Mouse (Mus musculus) neutrophil, adult 59 days (primary cell): Measurements from ENCODE around the gene Slc25a16. TPM values are rescaled to one million over a fixed set of nuclear protein-coding genes. Genes with fewer than 3 reads are reported as not detected.

Experiments
- total RNA-seq, 2 experiments: library from RNA; stranded (reverse); gene quantifications; 1 replicate in 1 of 2; 2 replicates in 1 of 2; pipeline ENCODE4 v1.2.4; 2023

The Slc25a16 gene
- total RNA-seq = 10 to 100 TPM; 16.7 to 16.9 TPM

GRCm38 (mm10) chr10:62919925-62920765 lies at the start of gene Slc25a16:
Gene Slc25a16 (plus strand): TSS chr10:62920633.

GRCm38 (mm10) chr10:62908896-62909295 lies 11.5 kb upstream of the Slc25a16 start, which contains the start of gene Tet1:
Gene Tet1 (minus strand): TSS chr10:62908996.

GRCm38 (mm10) chr10:62946738-62947471 lies 26.5 kb downstream of the Slc25a16 start, which contains the start of gene Dna2:
Gene Dna2 (plus strand): TSS chr10:62947026.

GRCm38 (mm10) chr10:62980039-62980954 lies 59.9 kb downstream of the Slc25a16 start, which contains the start of gene Rufy2:
Gene Rufy2 (plus strand): TSS chr10:62980223.

Other genes with a start within 250 kb of the Slc25a16 start
- gene Stox1, start 194.5 kb upstream of the Slc25a16 start, total RNA-seq = not detected
- gene Ccar1, start 128.3 kb upstream of the Slc25a16 start, total RNA-seq = 10 to 100 TPM; 67.9 to 70.1 TPM
- 1 to 10 TPM; 2.6 to 3.8 TPM for gene Tet1, start 11.6 kb upstream of the Slc25a16 start, total RNA-seq
- 10 to 100 TPM; 44.7 to 64.7 TPM for gene Dna2, start 26.4 kb downstream of the Slc25a16 start, total RNA-seq
- gene Rufy2, start 59.6 kb downstream of the Slc25a16 start, total RNA-seq = 1 to 10 TPM; 5.7 to 7.5 TPM
- gene Hnrnph3, start 103.6 kb downstream of the Slc25a16 start, total RNA-seq = 10 to 100 TPM; 34.0 to 52.3 TPM
- gene Pbld2, start 103.7 kb downstream of the Slc25a16 start, total RNA-seq = under 1 TPM; 0.27 to 0.49 TPM
- gene Pbld1, start 139.5 kb downstream of the Slc25a16 start, total RNA-seq = not detected
- not detected for gene Atoh7, start 179.0 kb downstream of the Slc25a16 start, total RNA-seq